Mouse (Mus musculus) heart, postnatal 0 days (tissue): ENCODE measurements at regions not wholly inside any gene's neighbourhood (a gene's known extent, or its start where the extent isn't known, plus 50 kb on each side); places are given as distances from the start of the nearest gene placed in this dataset.

ENCODE experiments used
- CTCF ChIP-seq: IDR thresholded peaks from 2 replicates; pipeline ENCODE4 v1.5.1; 2016; ENCODE audit warnings: antibody characterized with exemption, control low read depth, low read depth
- EP300 ChIP-seq: IDR thresholded peaks from 2 replicates; pipeline ENCODE4 v1.6.1; 2016; ENCODE audit warnings: antibody characterized with exemption, low read depth

DNA sequence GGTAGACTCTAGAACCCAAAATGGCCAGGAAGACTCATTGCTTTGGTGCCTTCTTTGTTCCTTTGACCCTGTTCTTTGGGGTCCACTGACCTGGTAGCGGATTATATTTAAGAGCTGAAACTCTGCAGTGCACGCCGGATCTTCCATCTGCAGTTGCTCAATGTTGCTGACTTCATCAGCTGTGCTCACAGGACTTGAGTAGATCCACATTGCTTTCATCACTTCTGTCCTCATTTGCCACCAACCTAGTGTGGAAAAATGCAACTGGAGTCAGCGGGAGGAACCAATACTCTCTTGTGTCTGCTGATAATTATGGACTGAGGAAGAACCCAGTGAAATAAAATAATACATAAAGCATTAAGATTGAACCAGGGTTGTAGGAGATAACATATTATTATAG lies 522.6 kb downstream of the Insc start:
- no peak for TF ChIP-seq EP300
- no peak for TF ChIP-seq CTCF
